Mouse (Mus musculus) hindbrain, embryonic 15.5 days (tissue): ENCODE measurements around the gene Pqlc2. TPM values are rescaled to one million over a fixed set of nuclear protein-coding genes. Genes with fewer than 3 reads are reported as not detected.

Experiments used
- ATAC-seq: fragments of 200-750 bp; cut with Nextera tagmentation; 2 replicates; pipeline ENCODE4 v1.8.0; 2017; ENCODE audit warnings: low read depth, moderate number of reproducible peaks, moderate TSS enrichment; ENCODE audit not compliant: low FRiP score
- H3K27ac ChIP-seq: fragments of 300-500 bp; sonication (generic); replicated peaks from 2 replicates; pipeline ENCODE4 v1.5.1; 2015; ENCODE audit warnings: mild to moderate bottlenecking, inconsistent platforms
- H3K27me3 ChIP-seq: fragments of 300-500 bp; sonication (generic); 2 replicates; pipeline ENCODE4 v1.6.1; 2015; ENCODE audit warnings: control low read depth, inconsistent platforms
- H3K36me3 ChIP-seq: fragments of 300-500 bp; sonication (generic); 2 replicates; pipeline ENCODE4 v1.6.1; 2015; ENCODE audit warnings: control low read depth, inconsistent platforms
- H3K4me1 ChIP-seq: fragments of 300-500 bp; sonication (generic); replicated peaks from 2 replicates; pipeline ENCODE4 v1.6.1; 2015; ENCODE audit warnings: control low read depth, inconsistent platforms
- H3K4me2 ChIP-seq: fragments of 300-500 bp; sonication (generic); 2 replicates; pipeline ENCODE4 v1.6.1; 2015; ENCODE audit warnings: moderate library complexity, mild to moderate bottlenecking, inconsistent platforms
- H3K4me3 ChIP-seq: fragments of 300-500 bp; sonication (generic); 2 replicates; pipeline ENCODE4 v1.5.1; 2015; ENCODE audit warnings: mild to moderate bottlenecking, inconsistent platforms
- H3K9ac ChIP-seq: fragments of 300-500 bp; sonication (generic); 2 replicates; pipeline ENCODE4 v1.6.1; 2015; ENCODE audit warnings: inconsistent platforms
- H3K9me3 ChIP-seq: fragments of 300-500 bp; sonication (generic); 2 replicates; pipeline ENCODE4 v1.6.1; 2016; ENCODE audit warnings: control low read depth, inconsistent platforms
- WGBS: fragments of 180-500 bp; shearing (Covaris S2); methylation state at CpG from one replicate; pipeline ENCODE4 v1.1.7; 2015; 5-methylcytosine and 5-hydroxymethylcytosine counted together
- polyA plus RNA-seq: library from polyadenylated mRNA; unstranded; fragments of >200 nt; fragmentation: Nextera tagmentation; extraction: Ambion mirVana; gene quantifications from 2 replicates; pipeline ENCODE4 v1.2.1, GENCODE M21; 2015

The Pqlc2 gene
- polyA plus RNA-seq, 1 experiment from 2014 or later, result 13.9 TPM

GRCm38 (mm10) chr4:139256708-139257107 is 53.8 kb downstream of the Pqlc2 start:
- H3K36me3 ChIP-seq, result peaks cover 19% of the 10 kb centered on the region; the same call in 1 of the 2 replicates
- no peaks in the 10 kb centered on the region for H3K9me3 ChIP-seq
- no peak for ATAC-seq
- H3K27me3 ChIP-seq, result no peaks in the 10 kb centered on the region
- H3K4me3 ChIP-seq, result no peak overlapping the region
- WGBS, result 90% methylated on average over 8 of the region's 8 CpGs
- H3K4me1 ChIP-seq, result peaks cover 9% of the 10 kb centered on the region
- H3K27ac ChIP-seq, result no peak overlapping the region
- no peak overlapping the region for H3K4me2 ChIP-seq
- no peak overlapping the region for H3K9ac ChIP-seq

DNA sequence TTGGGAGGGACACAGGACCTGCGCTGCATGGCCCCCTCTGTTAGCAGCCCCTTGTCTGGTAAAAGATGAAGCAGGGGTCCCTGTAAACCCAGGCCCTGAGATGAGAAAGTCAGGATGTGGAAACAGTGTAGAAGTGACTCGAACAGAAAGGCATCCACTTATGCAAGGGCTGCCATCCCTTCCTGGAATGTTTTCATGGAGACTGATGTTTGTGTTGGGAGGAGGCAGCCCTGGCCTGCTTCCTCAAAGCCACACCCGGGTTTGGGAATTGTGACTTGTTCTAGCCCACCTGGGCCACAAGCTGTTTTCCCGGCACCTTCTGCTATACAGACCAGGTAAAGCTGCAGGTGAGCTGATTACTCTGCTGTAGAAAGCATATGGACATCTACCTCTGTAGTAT is 54.4 kb downstream of the Pqlc2 start:
- no peak overlapping the region for H3K4me2 ChIP-seq
- ATAC-seq, result no peak
- no peak overlapping the region for H3K9ac ChIP-seq
- peaks cover 14% of the 10 kb centered on the region for H3K4me1 ChIP-seq
- no peak overlapping the region for H3K27ac ChIP-seq
- WGBS, result 90% methylated on average over 4 of the region's 4 CpGs
- H3K27me3 ChIP-seq, result no peaks in the 10 kb centered on the region
- no peak overlapping the region for H3K4me3 ChIP-seq
- no peaks in the 10 kb centered on the region for H3K9me3 ChIP-seq
- H3K36me3 ChIP-seq, result peaks cover 19% of the 10 kb centered on the region; the same call in 1 of the 2 replicates

GRCm38 (mm10) chr4:139253206-139253605 is 57.3 kb downstream of the Pqlc2 start:
- ATAC-seq, result peak; percentile 62; the same call in 1 of the 2 replicates
- Histone ChIP-seq H3K4me3 (no peak overlapping the region), H3K36me3 (peaks cover 11% of the 10 kb centered on the region; the same call in 1 of the 2 replicates), H3K27me3 (no peaks in the 10 kb centered on the region), H3K4me1 (peaks cover 34% of the 10 kb centered on the region), H3K9me3 (no peaks in the 10 kb centered on the region), H3K4me2 (no peak overlapping the region), H3K9ac (no peak overlapping the region), H3K27ac (no peak overlapping the region)
- 80% methylated on average over 9 of the region's 9 CpGs for WGBS

- ATAC-seq, result peak; percentile 49; the same call in 1 of the 2 replicates
- Histone ChIP-seq H3K36me3 (0 out of 2 replicates have a peak, but pooled peaks cover 1% of the 10 kb centered on the region), H3K4me2 (no peak overlapping the region), H3K4me3 (no peak overlapping the region), H3K9me3 (no peaks in the 10 kb centered on the region), H3K9ac (no peak overlapping the region), H3K27me3 (no peaks in the 10 kb centered on the region), H3K27ac (peak overlapping the region; percentile 18; the same call in 1 of the 2 replicates), H3K4me1 (peaks cover 43% of the 10 kb centered on the region)
- 54% methylated on average over 22 of the region's 22 CpGs for WGBS
Measured at GRCm38 (mm10) chr4:139252051-139252760, 58.3 kb downstream of the Pqlc2 start.

- H3K36me3 ChIP-seq, result no peaks in the 10 kb centered on the region
- peak overlapping the region; percentile 15; the same call in 1 of the 2 replicates for H3K27ac ChIP-seq
- H3K27me3 ChIP-seq, result no peaks in the 10 kb centered on the region
- ATAC-seq, result no peak
- no peak overlapping the region for H3K4me2 ChIP-seq
- no peak overlapping the region for H3K4me3 ChIP-seq
- H3K9ac ChIP-seq, result no peak overlapping the region
- peaks cover 56% of the 10 kb centered on the region for H3K4me1 ChIP-seq
- WGBS, result 75% methylated on average over 8 of the region's 8 CpGs
- no peaks in the 10 kb centered on the region for H3K9me3 ChIP-seq
Measured at GRCm38 (mm10) chr4:139250886-139251285, 59.6 kb downstream of the Pqlc2 start.

DNA sequence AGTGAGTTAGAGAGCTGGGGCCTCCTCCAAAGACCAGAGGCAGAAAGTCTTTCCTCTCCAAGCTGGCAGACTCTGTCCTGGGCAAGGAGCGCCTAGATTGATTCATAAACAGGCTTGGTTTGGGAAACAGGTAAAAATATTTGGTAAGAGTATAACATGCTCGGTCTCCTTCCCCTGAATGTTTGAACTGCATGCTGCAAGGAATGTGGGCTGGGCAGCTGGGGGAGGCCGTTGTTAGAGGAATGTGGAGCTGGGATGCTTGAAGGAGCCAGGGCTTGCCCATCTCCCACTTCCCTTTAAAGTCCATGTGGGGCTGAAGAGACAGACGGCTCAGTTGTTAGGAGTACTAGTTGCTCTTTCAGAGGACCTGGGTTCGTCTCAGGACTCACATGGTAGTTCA is 60.5 kb downstream of the Pqlc2 start:
- no peaks in the 10 kb centered on the region for H3K27me3 ChIP-seq
- WGBS, result 77% methylated on average over 5 of the region's 5 CpGs
- no peak overlapping the region for H3K4me3 ChIP-seq
- ATAC-seq, result no peak
- no peak overlapping the region for H3K9ac ChIP-seq
- H3K4me2 ChIP-seq, result no peak overlapping the region
- no peaks in the 10 kb centered on the region for H3K36me3 ChIP-seq
- H3K27ac ChIP-seq, result 0 out of 2 replicates have a peak overlapping the region, but pooled peaks have one; percentile 15
- H3K9me3 ChIP-seq, result no peaks in the 10 kb centered on the region
- H3K4me1 ChIP-seq, result peaks cover 62% of the 10 kb centered on the region

DNA sequence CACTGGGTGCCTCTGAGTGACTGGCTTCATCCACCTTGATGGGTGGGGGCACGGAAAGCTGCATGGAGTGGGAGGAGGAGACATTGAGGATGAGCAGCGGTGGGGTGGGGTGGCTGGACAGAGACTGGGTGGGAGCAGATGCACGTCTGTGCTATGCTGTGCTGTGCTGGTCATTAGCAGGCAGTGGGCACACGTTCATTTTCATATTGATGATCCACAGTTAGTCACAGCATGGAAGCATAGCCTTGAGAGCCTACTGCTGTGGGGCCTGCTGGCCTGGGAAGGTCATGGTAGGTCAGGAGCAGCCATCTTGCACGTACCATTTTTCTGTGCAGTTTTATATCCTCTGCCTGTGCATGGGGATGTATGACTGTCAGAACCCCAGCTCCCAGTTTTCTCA is 61.8 kb downstream of the Pqlc2 start:
- WGBS, result 60% methylated on average over 5 of the region's 5 CpGs
- no peak for ATAC-seq
- H3K4me1 ChIP-seq, result peaks cover 69% of the 10 kb centered on the region
- no peak overlapping the region for H3K9ac ChIP-seq
- H3K4me2 ChIP-seq, result no peak overlapping the region
- H3K36me3 ChIP-seq, result no peaks in the 10 kb centered on the region
- no peaks in the 10 kb centered on the region for H3K27me3 ChIP-seq
- peak overlapping the region; percentile 27; the same call in 1 of the 2 replicates for H3K27ac ChIP-seq
- no peak overlapping the region for H3K4me3 ChIP-seq
- no peaks in the 10 kb centered on the region for H3K9me3 ChIP-seq

DNA sequence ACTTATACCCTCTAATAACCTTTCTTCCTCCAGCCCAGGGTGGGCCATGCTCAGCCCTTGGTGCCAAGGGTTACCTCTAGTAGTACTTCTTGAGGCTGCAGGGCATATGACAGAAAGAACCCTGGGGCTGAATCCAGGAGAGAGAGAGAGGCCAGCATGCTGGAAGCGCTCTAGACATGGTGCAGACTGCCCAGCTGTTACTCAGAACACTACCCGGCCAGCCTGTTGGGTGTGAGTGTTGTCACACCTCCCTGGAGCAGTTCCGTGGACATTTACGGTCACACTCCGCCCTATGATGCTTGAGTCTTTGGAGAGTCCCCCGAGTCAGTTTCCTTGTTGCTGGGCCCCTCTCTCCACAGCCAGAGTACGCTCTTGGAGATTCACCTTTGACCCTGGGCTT is 62.5 kb downstream of the Pqlc2 start:
- Histone ChIP-seq H3K4me1 (peaks cover 69% of the 10 kb centered on the region), H3K27me3 (no peaks in the 10 kb centered on the region), H3K4me3 (no peak overlapping the region), H3K4me2 (no peak overlapping the region), H3K9me3 (no peaks in the 10 kb centered on the region), H3K36me3 (no peaks in the 10 kb centered on the region), H3K27ac (no peak overlapping the region), H3K9ac (no peak overlapping the region)
- ATAC-seq, result no peak
- WGBS, result 86% methylated on average over 7 of the region's 7 CpGs

DNA sequence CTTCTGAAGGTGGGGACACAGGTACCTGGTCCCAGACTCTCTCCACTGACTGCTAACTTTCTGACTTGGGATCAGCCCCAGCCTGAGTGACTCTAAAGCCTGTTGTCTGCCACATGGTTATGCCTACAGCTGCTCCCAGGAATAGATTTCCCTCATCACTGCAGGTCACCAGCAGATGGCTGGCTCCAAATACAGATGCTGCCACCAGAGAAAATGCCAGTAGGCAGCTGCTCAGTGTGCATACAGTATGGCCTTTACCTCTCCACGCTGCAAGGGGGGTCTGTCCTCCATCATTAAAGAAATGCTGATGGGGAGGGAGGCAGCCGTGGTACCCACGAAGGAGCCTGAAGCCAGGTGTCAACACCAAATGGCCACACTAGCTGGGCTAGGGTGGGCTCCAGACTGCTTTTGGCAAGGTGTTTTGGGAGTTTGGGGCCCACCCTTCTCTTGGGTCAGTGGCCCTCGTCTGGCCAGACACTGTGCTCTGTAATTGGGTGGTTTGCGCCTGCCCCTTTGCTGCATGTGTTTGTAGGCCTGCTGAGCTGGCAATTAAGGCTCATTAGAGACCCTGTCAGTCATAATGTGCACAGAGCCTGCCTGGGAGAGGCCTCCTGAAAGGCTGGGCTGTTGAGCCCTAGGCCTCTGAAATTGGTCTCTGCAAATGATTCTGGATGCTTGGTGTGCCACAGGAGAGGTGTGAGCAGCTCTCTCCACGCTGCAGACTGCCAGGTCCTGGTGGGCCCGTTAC is 64.2 kb downstream of the Pqlc2 start:
- peak overlapping the region; percentile 70 for H3K27ac ChIP-seq
- H3K4me2 ChIP-seq, result no peak overlapping the region
- no peak overlapping the region for H3K4me3 ChIP-seq
- no peaks in the 10 kb centered on the region for H3K27me3 ChIP-seq
- H3K9ac ChIP-seq, result no peak overlapping the region
- H3K36me3 ChIP-seq, result no peaks in the 10 kb centered on the region
- peaks cover 59% of the 10 kb centered on the region for H3K4me1 ChIP-seq
- ATAC-seq, result peak; percentile 83
- no peaks in the 10 kb centered on the region for H3K9me3 ChIP-seq
- 31% methylated on average over 7 of the region's 7 CpGs for WGBS

GRCm38 (mm10) chr4:139245534-139245933 is 65.0 kb downstream of the Pqlc2 start:
- Histone ChIP-seq H3K4me1 (peaks cover 56% of the 10 kb centered on the region), H3K27me3 (no peaks in the 10 kb centered on the region), H3K9ac (no peak overlapping the region), H3K4me2 (no peak overlapping the region), H3K4me3 (no peak overlapping the region), H3K27ac (no peak overlapping the region), H3K9me3 (no peaks in the 10 kb centered on the region), H3K36me3 (peaks cover under 1% of the 10 kb centered on the region; the same call in 1 of the 2 replicates)
- ATAC-seq, result no peak
- WGBS, result 90% methylated on average over 2 of the region's 2 CpGs

- H3K36me3 ChIP-seq, result peaks cover 7% of the 10 kb centered on the region
- no peak overlapping the region for H3K4me2 ChIP-seq
- H3K9ac ChIP-seq, result no peak overlapping the region
- 80% methylated on average over 6 of the region's 6 CpGs for WGBS
- ATAC-seq, result no peak
- no peak overlapping the region for H3K27ac ChIP-seq
- no peaks in the 10 kb centered on the region for H3K9me3 ChIP-seq
- H3K4me3 ChIP-seq, result no peak overlapping the region
- peaks cover 55% of the 10 kb centered on the region for H3K4me1 ChIP-seq
- H3K27me3 ChIP-seq, result no peaks in the 10 kb centered on the region
Measured at GRCm38 (mm10) chr4:139244766-139245165, 65.7 kb downstream of the Pqlc2 start.

GRCm38 (mm10) chr4:139244176-139244575 is 66.3 kb downstream of the Pqlc2 start:
- Histone ChIP-seq H3K4me2 (no peak overlapping the region), H3K27me3 (no peaks in the 10 kb centered on the region), H3K9ac (no peak overlapping the region), H3K27ac (peak overlapping the region; percentile 21; the same call in 1 of the 2 replicates), H3K4me1 (peaks cover 50% of the 10 kb centered on the region), H3K9me3 (no peaks in the 10 kb centered on the region), H3K4me3 (no peak overlapping the region), H3K36me3 (peaks cover 8% of the 10 kb centered on the region)
- ATAC-seq, result no peak
- 59% methylated on average over 3 of the region's 3 CpGs for WGBS
